Mouse (Mus musculus): ENCODE data around the gene Knop1.

DNA sequence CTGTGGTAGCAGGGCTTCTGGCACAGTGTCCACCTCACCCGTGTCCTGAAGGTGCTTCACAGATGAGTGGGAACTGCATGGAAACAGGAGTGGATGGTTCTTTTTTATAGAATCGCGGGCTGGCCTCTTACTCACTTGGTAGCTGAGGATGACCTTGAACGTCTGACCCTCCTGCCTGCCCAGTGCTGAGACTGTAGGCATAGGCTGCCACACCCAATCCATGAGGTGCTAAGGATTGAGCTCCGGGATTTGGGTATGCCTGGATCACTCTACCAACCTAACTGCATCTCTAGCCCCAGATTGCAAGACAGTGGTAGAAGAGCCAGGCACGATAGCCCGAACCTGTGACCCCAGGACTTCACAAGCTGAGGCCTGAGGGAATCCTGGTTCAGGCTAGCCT is 38.3 kb downstream of the Knop1 start:
- TF ChIP-seq CTCF (IDR thresholded peaks at IDR 0.05; ENCODE audit: borderline replicate concordance, insufficient read depth, low read depth, low read length) (no peak), POLR2A (IDR thresholded peaks at IDR 0.05; ENCODE audit: borderline replicate concordance, insufficient read depth, low read length) (no peak)

All from cerebellum, adult 2 months (tissue).